Mouse (Mus musculus) heart, adult 2 months (tissue): Measurements from ENCODE around the gene Oscp1. TPM values are rescaled to one million over a fixed set of nuclear protein-coding genes. Genes with fewer than 3 reads are reported as not detected.
A peak's percentile ranks its signal among the peaks of the same experiment; 100 is the strongest.

Source experiments
- DNase-seq, 2 experiments: peaks; one replicate each; pipeline ENCODE4 v3.0.0; 2021
- H3K27ac ChIP-seq: fragments of 200-600 bp; 2 replicates; pipeline ENCODE4 v1.8.1; 2022
- H3K27me3 ChIP-seq: fragments of 200-500 bp; 2 replicates; pipeline ENCODE4 v1.6.1; 2012; ENCODE audit warnings: mild to moderate bottlenecking, low read length, inconsistent platforms, mixed read lengths; ENCODE audit not compliant: control insufficient read depth, insufficient read depth
- H3K36me3 ChIP-seq: fragments of 200-500 bp; 2 replicates; pipeline ENCODE4 v1.6.1; 2012; ENCODE audit warnings: low read length, inconsistent platforms; ENCODE audit not compliant: control insufficient read depth, insufficient read depth
- H3K4me1 ChIP-seq: fragments of 200-500 bp; 2 replicates; pipeline ENCODE4 v1.6.1; 2011; ENCODE audit warnings: low read length; ENCODE audit not compliant: control insufficient read depth, insufficient read depth
- H3K4me3 ChIP-seq: fragments of 200-600 bp; 2 replicates; pipeline ENCODE4 v1.8.1; 2022
- H3K79me2 ChIP-seq: fragments of 200-500 bp; replicated peaks from 2 replicates; pipeline ENCODE4 v1.6.1; 2012; ENCODE audit warnings: mild to moderate bottlenecking, inconsistent platforms, low read length, moderate library complexity, mixed read lengths; ENCODE audit not compliant: control insufficient read depth, insufficient read depth
- H3K9ac ChIP-seq: fragments of 200-500 bp; 2 replicates; pipeline ENCODE4 v1.6.1; 2012; ENCODE audit warnings: low read depth, mild to moderate bottlenecking, control low read depth, inconsistent platforms, low read length, mixed read lengths
- CTCF ChIP-seq: fragments of 200-600 bp; IDR thresholded peaks from 2 replicates; pipeline ENCODE4 v1.8.1; 2022; ENCODE audit warnings: antibody characterized with exemption, mild to moderate bottlenecking, moderate library complexity
- EP300 ChIP-seq: fragments of 200-500 bp; IDR thresholded peaks from 2 replicates; pipeline ENCODE4 v1.6.1; 2011; ENCODE audit warnings: low read depth, low read length, control low read depth; ENCODE audit not compliant: insufficient read depth
- POLR2A ChIP-seq: fragments of 200-500 bp; IDR thresholded peaks from 2 replicates; pipeline ENCODE4 v1.6.1; 2011; ENCODE audit warnings: mild to moderate bottlenecking, low read depth, low read length, control low read depth; ENCODE audit not compliant: insufficient read depth
- WGBS: fragments of 180-500 bp; shearing (Covaris S2); methylation state at CpG from one replicate; pipeline ENCODE4 v1.1.7; 2018; 5-methylcytosine and 5-hydroxymethylcytosine counted together
- intact Hi-C: fragments of 180-260 bp; cut with DNase I; formaldehyde crosslinking; loops from one replicate; pipeline ENCODE4 v1.15.1; 2025
- long read RNA-seq: library from polyadenylated mRNA; stranded (forward); transcript quantifications from one replicate; pipeline ENCODE4 v2.0.0, GENCODE M21; 2021
- polyA plus RNA-seq: library from polyadenylated mRNA; depleted of rRNA; stranded (reverse); fragments of >200 nt; gene quantifications from 2 replicates; pipeline ENCODE4 v1.2.3, GENCODE M21; 2012; rRNA removed
- total RNA-seq, 2 experiments: library from RNA; stranded (reverse); gene quantifications; 2 replicates each; pipeline ENCODE4 v1.2.3; 2021

Oscp1 gene
- total RNA-seq = 1 to 10 TPM; 1.6 to 2.8 TPM
- polyA plus RNA-seq = 1.00 and 1.2 TPM in 2 replicates
- long read RNA-seq = 0 reads

GRCm38 (mm10) chr4:126058134-126058996, at the start of gene Oscp1:
Gene Oscp1, plus strand, starts transcription at chr4:126058565.
- peaks cover 2% of the 10 kb centered on the region; the same call in 1 of the 2 replicates for H3K4me1 ChIP-seq
- DNase-seq = peak; percentile 87 to 91
- TF ChIP-seq POLR2A = 0 out of 2 replicates have a peak, but pooled peaks have one; percentile 23
- TF ChIP-seq EP300 = no peak
- no peak for TF ChIP-seq CTCF
- no peaks in the 10 kb centered on the region for H3K36me3 ChIP-seq
- no peaks in the 10 kb centered on the region for H3K27me3 ChIP-seq
- peak within 1 kb of the TSS; percentile 33 for H3K9ac ChIP-seq
- no peak within 1 kb of the TSS for H3K27ac ChIP-seq
- intact Hi-C loops = no loop called here
- H3K79me2 ChIP-seq = no peaks in the 10 kb centered on the region
- 2% methylated on average over 57 of the region's 57 CpGs for WGBS
- H3K4me3 ChIP-seq = peak within 1 kb of the TSS; percentile 62

GRCm38 (mm10) chr4:126017676-126018332, 40.6 kb upstream of the Oscp1 start:
- DNase-seq = no peak
- Histone ChIP-seq H3K79me2 (no peaks in the 10 kb centered on the region), H3K4me1 (no peaks in the 10 kb centered on the region), H3K4me3 (no peak overlapping the region), H3K27ac (no peak overlapping the region), H3K27me3 (no peaks in the 10 kb centered on the region), H3K9ac (no peak overlapping the region), H3K36me3 (no peaks in the 10 kb centered on the region)
- intact Hi-C loops = no loop called here
- TF ChIP-seq POLR2A (no peak), CTCF (no peak), EP300 (no peak)
- 71% methylated on average over 7 of the region's 7 CpGs for WGBS

GRCm38 (mm10) chr4:126018966-126019538, 39.3 kb upstream of the Oscp1 start:
- intact Hi-C loops = no loop called here
- no peaks in the 10 kb centered on the region for H3K36me3 ChIP-seq
- TF ChIP-seq POLR2A = no peak
- no peak for TF ChIP-seq CTCF
- no peak for TF ChIP-seq EP300
- no peak overlapping the region for H3K4me3 ChIP-seq
- no peaks in the 10 kb centered on the region for H3K27me3 ChIP-seq
- 68% methylated on average over 11 of the region's 11 CpGs for whole genome bisulfite sequencing
- H3K79me2 ChIP-seq = no peaks in the 10 kb centered on the region
- no peak overlapping the region for H3K27ac ChIP-seq
- no peak overlapping the region for H3K9ac ChIP-seq
- peak in 1 of 2 experiments; percentile 11 for DNase-seq
- H3K4me1 ChIP-seq = no peaks in the 10 kb centered on the region

GRCm38 (mm10) chr4:126024303-126024900, 34.0 kb upstream of the Oscp1 start, which contains the start of gene Csf3r:
Gene Csf3r, plus strand, starts transcription at chr4:126024550.
- Histone ChIP-seq H3K27me3 (no peaks in the 10 kb centered on the region), H3K36me3 (no peaks in the 10 kb centered on the region), H3K27ac (no peak within 1 kb of the TSS), H3K4me1 (no peaks in the 10 kb centered on the region), H3K79me2 (no peaks in the 10 kb centered on the region), H3K4me3 (no peak within 1 kb of the TSS), H3K9ac (no peak within 1 kb of the TSS)
- intact Hi-C loops = no loop called here
- TF ChIP-seq POLR2A (no peak), EP300 (no peak), CTCF (no peak)
- WGBS = 33% methylated on average over 16 of the region's 16 CpGs
- peak in 1 of 2 experiments; percentile 16 for DNase-seq

- Histone ChIP-seq H3K27me3 (no peaks in the 10 kb centered on the region; the same call in 1 of the 2 replicates), H3K36me3 (no peaks in the 10 kb centered on the region), H3K27ac (no peak overlapping the region), H3K79me2 (no peaks in the 10 kb centered on the region), H3K4me1 (no peaks in the 10 kb centered on the region), H3K4me3 (no peak overlapping the region), H3K9ac (no peak overlapping the region)
- DNase-seq = no peak
- WGBS = 64% methylated on average over 5 of the region's 5 CpGs
- no peak for TF ChIP-seq EP300
- no peak for TF ChIP-seq CTCF
- TF ChIP-seq POLR2A = no peak
- intact Hi-C loops = no loop called here
Measured at GRCm38 (mm10) chr4:126025801-126026200, 32.6 kb upstream of the Oscp1 start.
